Mouse (Mus musculus) spleen, postnatal 36 days (tissue): Measurements from ENCODE around the gene Asprv1.

Source experiments
- DNase-seq, 2 experiments: peaks; one replicate each; pipeline ENCODE4 v3.0.0; 2022; ENCODE audit warnings: low spot score in 2 of 2, mixed read lengths in 1 of 2

Asprv1 gene

GRCm38 (mm10) chr6:86665560-86666307 lies 37.8 kb downstream of the Asprv1 start:
- peak in 1 of 2 experiments; percentile 19 for DNase-seq

- no peak for DNase-seq
Observed at GRCm38 (mm10) chr6:86667061-86667460, 39.1 kb downstream of the Asprv1 start.

- DNase-seq: no peak
Observed at GRCm38 (mm10) chr6:86668580-86669239, 40.7 kb downstream of the Asprv1 start, which contains the start of gene Mxd1. Gene Mxd1, minus strand, starts transcription at chr6:86669161.

GRCm38 (mm10) chr6:86669240-86669727 lies 41.3 kb downstream of the Asprv1 start:
- DNase-seq: peak; percentile 100

GRCm38 (mm10) chr6:86670873-86671272 lies 42.9 kb downstream of the Asprv1 start:
- DNase-seq: peak; percentile 64 to 72

GRCm38 (mm10) chr6:86678341-86678740 lies 50.4 kb downstream of the Asprv1 start:
- DNase-seq: no peak
